In genomic region chr1:54439080-54439476, GRCm38 (mm10) we compare ENCODE assay signal across 8 mouse cellular contexts. TPM values are rescaled to one million over a fixed set of nuclear protein-coding genes. Genes with fewer than 3 reads are reported as not detected.
A peak's percentile ranks its signal among the peaks of the same experiment; 100 is the strongest.
DNase-seq lines count a peak whose midpoint lies in the region; ATAC-seq and TF ChIP-seq lines count a peak whose summit lies in the region.

No protein-coding gene starts in this region.

- H3K4me3 ChIP-seq in heart, embryonic 13.5 days = peak overlapping the region; percentile 87
- H3K4me3 ChIP-seq in ES-E14 (ENCODE audit: insufficient read depth in 1 of 2, low read depth in 1 of 2, low read length in 2 of 2, poor library complexity in 1 of 2, severe bottlenecking in 1 of 2) (peak overlapping the region in 1 of 2 experiments; percentile 93; a peak in 1 of 4 replicates), macrophage (ENCODE audit: inconsistent target) (peak overlapping the region; percentile 96; the same call in 1 of the 2 replicates)
- peak overlapping the region; percentile 74 for H3K4me3 ChIP-seq in heart, postnatal 0 days (ENCODE audit: low read depth, low read length)

- no peak for DNase-seq in heart, postnatal 25 days (ENCODE audit: low spot score)
- DNase-seq in ES-E14 (ENCODE audit: low read depth, low spot score) = no peak
- no peak for DNase-seq in heart, postnatal 0 days (ENCODE audit: low spot score)
- no peak for DNase-seq in left cerebral cortex, adult 11 months (ENCODE audit: low spot score)
- no peak for DNase-seq in frontal cortex, postnatal 10 days (ENCODE audit: low spot score in 2 of 2)

- intact Hi-C loops in heart, postnatal 25 days (cut with DNase I) = loop anchor here (10.0 kb wide), 1 partner anchor 536 kb away; no protein-coding TSS in a partner anchor

- H3K9ac ChIP-seq in heart, embryonic 13.5 days = peak overlapping the region; percentile 96
- no peak overlapping the region for H3K9ac ChIP-seq in ES-E14 (ENCODE audit: insufficient read depth, low read depth, low read length, poor library complexity, severe bottlenecking)
- peak overlapping the region; percentile 88 for H3K9ac ChIP-seq in heart, postnatal 0 days (replicated peaks; ENCODE audit: low read depth, low read length)

- no peak for TF ChIP-seq EP300 in heart, postnatal 0 days (IDR thresholded peaks at IDR 0.05; ENCODE audit: low read depth)

- WGBS in heart, embryonic 13.5 days = 55% methylated on average over 3 of the region's 3 CpGs
- 47% methylated on average over 3 of the region's 3 CpGs for WGBS in heart, postnatal 0 days
- 58% methylated on average over 3 of the region's 3 CpGs for WGBS in macrophage (ENCODE audit: missing documents)

- no peak for ATAC-seq in heart, embryonic 13.5 days (ENCODE audit: extremely low read depth, insufficient number of reproducible peaks, low FRiP score, low TSS enrichment)
- ATAC-seq in heart, postnatal 0 days (ENCODE audit: insufficient read depth, low read depth) = no peak
- ATAC-seq in erythroid progenitor cell, adult 5-6 weeks (replicated peaks; ENCODE audit: low FRiP score, poor library complexity, severe bottlenecking) = no peak

- 0 out of 2 replicates have a peak, but pooled peaks cover 7% of the 10 kb centered on the region for H3K27me3 ChIP-seq in heart, embryonic 13.5 days (replicated peaks)
- H3K27me3 ChIP-seq in heart, postnatal 0 days (ENCODE audit: control insufficient read depth, insufficient read depth, low read length) = no peaks in the 10 kb centered on the region

- no peak overlapping the region for H3K27ac ChIP-seq in heart, embryonic 13.5 days (replicated peaks)
- no peak overlapping the region for H3K27ac ChIP-seq in ES-E14 (ENCODE audit: insufficient read depth, low read depth, low read length, poor library complexity, severe bottlenecking)
- peak overlapping the region; percentile 40; the same call in 1 of the 2 replicates for H3K27ac ChIP-seq in heart, postnatal 0 days (ENCODE audit: low read depth)
- no peak overlapping the region for H3K27ac ChIP-seq in macrophage

- no peaks in the 10 kb centered on the region for H3K9me3 ChIP-seq in heart, embryonic 13.5 days
- H3K9me3 ChIP-seq in ES-E14 (ENCODE audit: control insufficient read depth, insufficient read depth, low read depth, low read length) = no peaks in the 10 kb centered on the region
- H3K9me3 ChIP-seq in heart, postnatal 0 days (replicated peaks; ENCODE audit: control insufficient read depth, low read length) = no peaks in the 10 kb centered on the region

- no peak for TF ChIP-seq CTCF in heart, postnatal 0 days (IDR thresholded peaks at IDR 0.05; ENCODE audit: low read depth)

- H3K4me1 ChIP-seq in heart, embryonic 13.5 days = peaks cover 14% of the 10 kb centered on the region
- H3K4me1 ChIP-seq in ES-E14 (ENCODE audit: control insufficient read depth in 2 of 2, insufficient read depth in 2 of 2, low read length in 2 of 2, poor library complexity in 1 of 2) = peaks cover 0 to 5% of the 10 kb centered on the region in 2 experiments; a peak in 1 of 4 replicates
- H3K4me1 ChIP-seq in heart, postnatal 0 days (ENCODE audit: control insufficient read depth, insufficient read depth) = 0 out of 2 replicates have a peak, but pooled peaks cover 3% of the 10 kb centered on the region

- H3K79me2 ChIP-seq in macrophage (ENCODE audit: inconsistent target) = peaks cover 13% of the 10 kb centered on the region; the same call in 1 of the 2 replicates

- H3K36me3 ChIP-seq in heart, embryonic 13.5 days = peaks cover 10% of the 10 kb centered on the region
- H3K36me3 ChIP-seq in ES-E14 (ENCODE audit: control insufficient read depth, insufficient read depth, low read length, poor library complexity, severe bottlenecking) (no peaks in the 10 kb centered on the region), macrophage (ENCODE audit: inconsistent target) (no peaks in the 10 kb centered on the region)
- peaks cover under 1% of the 10 kb centered on the region; the same call in 1 of the 2 replicates for H3K36me3 ChIP-seq in heart, postnatal 0 days (replicated peaks; ENCODE audit: control insufficient read depth, insufficient read depth, low read length)

- in situ Hi-C loops in ES-E14 (cut with MboI; ENCODE audit: low sequenced_read_pairs in 2 of 2, unreplicated experiment in 2 of 2) = no loop called here

- H3K4me2 ChIP-seq in heart, embryonic 13.5 days = peak overlapping the region; percentile 86
- H3K4me2 ChIP-seq in heart, postnatal 0 days (ENCODE audit: low read depth, low read length) = peak overlapping the region; percentile 76

TF ChIP-seq in ES-E14, 5 proteins besides CTCF, POLR2A, EP300 and RAD21:
- no peak for TF ChIP-seq MAFK (IDR thresholded peaks at IDR 0.05; ENCODE audit: insufficient read depth, low read depth, low read length)
- 0 out of 2 replicates have a peak, but pooled peaks have one; percentile 16 for TF ChIP-seq ZNF384 (IDR thresholded peaks at IDR 0.05; ENCODE audit: low read depth, low read length)

RNA-seq across cellular contexts. Expression of gene Gtf3c3, which starts 0.3 kb away (rescaled TPM):
- polyA plus RNA-seq in heart, embryonic 13.5 days (2015; fragmentation: Nextera tagmentation; extraction: Ambion mirVana) = 14.2 and 14.3 TPM in 2 replicates
- 10 to 100 TPM; 12.9 to 15.5 TPM for total RNA-seq in heart, postnatal 25 days (2021)
- 23.0 and 29.9 TPM in 2 replicates for total RNA-seq in ES-E14 (2012; rRNA removed)
- 12.9 and 21.7 TPM in 2 replicates for total RNA-seq in heart, postnatal 0 days (2014; rRNA removed; ENCODE audit: low replicate concordance)
- 9.9 TPM in 2 replicates for polyA plus RNA-seq in heart, postnatal 0 days (2015; fragmentation: Nextera tagmentation; extraction: Ambion mirVana)
- 10 to 100 TPM in 25 of 26 experiments, 1 to 10 TPM in 1; 5.9 to 52.2 (median 32.3) TPM for total RNA-seq in macrophage (2018; cell fraction: chromatin; rRNA removed)
- total RNA-seq in macrophage (2018; cell fraction: cytosol; rRNA removed) = 10 to 100 TPM in 22 of 26 experiments, 1 to 10 TPM in 4; 8.6 to 17.3 (median 13.6) TPM
- total RNA-seq in macrophage (2018; cell fraction: nucleus; rRNA removed) = 10 to 100 TPM in 24 of 26 experiments, 1 to 10 TPM in 2; 7.6 to 39.6 (median 20.7) TPM
- 10.3 to 13.2 TPM (median 11.8 TPM) in 3 replicates for polyA plus RNA-seq in macrophage (2018)
- total RNA-seq in erythroid progenitor cell, adult 5-6 weeks (2015; ENCODE audit: low replicate concordance) = 2.9 and 19.5 TPM in 2 replicates
- total RNA-seq in erythroid progenitor cell, adult 5-6 weeks (2017; ENCODE audit: low replicate concordance) = 3.8 and 7.4 TPM in 2 replicates
